Mouse (Mus musculus): Measurements from ENCODE around the gene Tmem269.

Gene Tmem269

DNA sequence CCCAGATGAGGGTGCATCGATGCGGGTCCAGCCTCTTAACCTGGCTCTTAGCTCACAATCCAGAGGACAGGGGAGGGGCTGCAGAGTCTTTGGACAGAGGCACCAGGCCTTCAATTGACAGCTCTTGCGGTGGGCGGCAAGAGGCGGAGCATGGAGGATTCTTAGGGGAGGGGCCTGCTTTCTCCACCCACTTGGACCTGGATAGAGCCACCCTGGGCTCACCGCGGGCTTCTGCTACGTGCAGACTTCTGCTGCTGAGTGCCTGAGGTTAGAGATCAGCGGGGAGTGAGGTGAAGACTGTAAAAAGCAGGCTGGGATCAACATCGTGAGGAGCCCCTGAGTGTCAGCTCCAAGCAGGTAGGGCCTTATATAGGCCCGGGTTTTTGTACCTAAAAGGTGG lies at the start of gene Tmem269:
Tmem269 (minus strand) TSS at position 49 of the 400 bp plus-strand sequence.
- in situ Hi-C loops (cut with MboI, MseI): no loop called here

GRCm38 (mm10) chr4:119266606-119267005 lies 48.6 kb upstream of the Tmem269 start:
- in situ Hi-C loops (cut with MboI, MseI): no loop called here

DNA sequence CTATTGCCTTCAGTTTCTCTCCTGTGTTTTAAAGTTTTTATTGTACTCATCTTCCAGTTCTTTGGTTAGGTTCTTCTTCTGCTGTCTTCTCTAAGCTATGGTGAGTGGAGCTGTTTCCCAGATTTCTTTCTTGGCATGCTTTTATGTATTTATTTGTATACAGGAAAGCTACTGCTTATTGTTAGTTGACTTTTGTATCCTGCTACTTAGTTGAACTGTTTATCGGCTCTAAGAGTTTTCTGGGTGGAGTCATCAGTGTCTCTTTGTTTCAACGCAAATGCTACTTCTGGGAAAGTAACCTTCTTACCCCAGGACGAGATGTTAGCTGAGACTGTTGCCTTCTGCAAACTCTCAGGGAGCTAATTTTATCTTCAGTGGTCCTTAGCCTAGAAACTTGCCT lies 45.4 kb upstream of the Tmem269 start:
- in situ Hi-C loops (cut with MboI, MseI): no loop called here

DNA sequence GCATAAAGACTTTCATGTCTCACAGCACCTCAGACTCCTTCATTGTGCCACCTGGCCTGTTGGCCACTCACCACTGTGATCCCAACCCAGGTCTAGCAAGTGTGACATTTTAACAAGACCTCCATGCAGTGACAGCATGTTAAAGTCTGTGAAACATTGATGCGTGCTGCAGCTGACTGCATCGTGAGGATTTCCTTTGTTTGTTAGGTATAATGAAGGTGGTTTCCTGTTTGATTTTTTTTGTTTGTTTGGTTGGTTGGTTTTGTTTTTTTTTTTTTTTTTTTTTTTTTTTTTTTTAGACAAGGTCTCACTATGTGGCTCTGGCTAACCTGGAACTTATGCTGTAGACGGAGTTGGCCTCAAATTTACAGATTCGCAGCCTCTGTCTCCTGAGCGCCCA lies 44.5 kb upstream of the Tmem269 start:
- in situ Hi-C loops (cut with MboI, MseI): no loop called here

DNA sequence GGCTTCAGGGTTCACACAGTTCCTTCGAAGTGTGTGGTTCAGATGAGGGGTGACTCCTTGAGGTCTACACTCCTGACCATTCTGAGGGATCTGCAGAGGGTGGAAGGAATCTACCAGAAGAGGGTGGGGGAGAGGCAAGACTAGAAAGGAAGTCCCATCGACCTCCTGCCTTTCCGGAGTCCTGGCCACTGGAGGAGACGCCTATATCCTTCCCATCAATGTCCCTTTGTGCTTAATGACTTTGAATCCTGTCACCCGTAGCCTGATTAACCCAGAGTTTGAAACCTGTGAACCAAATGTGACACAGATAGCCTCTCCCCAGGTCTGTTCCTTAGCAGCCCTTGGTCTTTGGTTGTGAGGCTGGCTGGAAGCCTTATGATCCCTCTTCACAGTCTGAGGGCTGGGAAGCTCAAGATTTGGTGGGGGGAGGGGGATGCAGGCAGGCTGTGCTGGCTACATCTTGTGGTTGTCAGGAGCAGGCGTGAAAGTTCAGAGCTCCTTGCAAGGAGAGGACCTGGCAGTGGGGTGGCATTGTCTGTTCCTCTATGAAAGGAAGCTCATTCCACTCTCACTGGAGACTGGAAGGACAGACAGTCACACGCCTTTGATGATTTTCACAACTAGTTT lies 43.2 kb upstream of the Tmem269 start:
- in situ Hi-C loops (cut with MboI, MseI): no loop called here

DNA sequence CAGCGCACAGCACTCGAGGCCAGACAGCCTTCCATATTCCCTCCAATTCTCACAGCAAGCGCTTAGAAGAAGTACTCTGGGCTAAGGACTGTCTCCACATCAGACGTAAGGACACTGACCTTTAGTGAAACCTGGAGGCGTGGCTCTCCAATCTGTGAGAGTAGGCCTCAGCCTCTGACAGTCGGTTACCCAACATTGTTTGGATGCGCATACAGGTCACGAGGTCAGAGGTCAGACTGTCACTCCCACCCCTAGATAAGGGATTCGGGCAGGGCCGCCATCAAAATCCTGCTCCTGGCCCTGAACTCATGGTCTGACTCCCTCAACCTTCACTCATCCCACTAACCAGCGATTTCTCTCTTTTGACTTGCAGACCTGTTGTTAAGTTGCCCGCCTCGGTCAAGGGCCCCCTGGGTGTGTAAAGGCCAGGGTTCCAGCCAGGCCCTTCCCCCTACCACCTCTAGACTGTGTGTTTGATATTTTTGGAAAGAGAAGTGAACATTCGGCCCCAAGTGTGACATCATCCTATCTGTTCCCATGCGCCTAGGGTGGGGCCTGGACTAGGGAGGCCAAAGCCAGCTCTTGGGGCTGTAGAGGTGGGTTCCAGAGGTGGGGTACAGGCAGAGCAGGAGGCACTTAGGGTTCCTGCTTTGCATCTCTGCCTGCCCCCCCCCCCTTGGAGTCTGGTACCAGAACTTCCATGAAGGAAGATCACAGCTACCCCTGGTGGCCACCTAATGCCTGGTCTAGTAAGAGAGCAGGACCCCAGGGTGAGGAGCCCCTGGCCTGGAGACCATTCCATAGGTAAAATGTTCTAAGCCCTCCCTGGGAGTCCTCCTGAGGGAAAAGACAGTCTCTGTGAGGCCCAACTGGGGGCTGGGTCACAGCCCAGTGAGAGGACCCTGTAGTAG lies 41.6 kb upstream of the Tmem269 start:
- in situ Hi-C loops (cut with MboI, MseI): no loop called here

DNA sequence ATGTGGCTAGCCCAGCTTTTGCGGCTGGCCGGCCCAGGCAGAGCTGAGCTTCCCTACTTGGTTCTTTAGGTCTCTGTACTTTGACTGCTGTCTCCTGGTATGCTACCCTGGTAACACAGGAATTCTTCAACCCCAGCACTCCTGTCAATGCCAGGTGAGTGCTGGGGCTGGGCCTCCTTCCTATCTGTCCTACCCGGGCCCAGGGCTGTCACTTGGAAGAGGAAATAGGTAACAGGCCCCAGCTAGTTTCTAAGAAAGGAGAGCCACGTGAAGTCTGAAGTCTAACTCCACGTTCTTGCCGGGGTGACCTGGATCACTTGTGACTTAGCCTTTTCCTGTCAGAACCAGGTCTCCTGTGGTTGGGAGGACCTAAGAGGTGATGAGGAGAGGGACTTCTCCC lies 39.1 kb upstream of the Tmem269 start:
- in situ Hi-C loops (cut with MboI, MseI): no loop called here

GRCm38 (mm10) chr4:119255351-119255750 lies 37.3 kb upstream of the Tmem269 start, which contains the start of gene Cldn19:
Gene Cldn19, plus strand, starts transcription at chr4:119255414.
- in situ Hi-C loops (cut with MboI, MseI): no loop called here

DNA sequence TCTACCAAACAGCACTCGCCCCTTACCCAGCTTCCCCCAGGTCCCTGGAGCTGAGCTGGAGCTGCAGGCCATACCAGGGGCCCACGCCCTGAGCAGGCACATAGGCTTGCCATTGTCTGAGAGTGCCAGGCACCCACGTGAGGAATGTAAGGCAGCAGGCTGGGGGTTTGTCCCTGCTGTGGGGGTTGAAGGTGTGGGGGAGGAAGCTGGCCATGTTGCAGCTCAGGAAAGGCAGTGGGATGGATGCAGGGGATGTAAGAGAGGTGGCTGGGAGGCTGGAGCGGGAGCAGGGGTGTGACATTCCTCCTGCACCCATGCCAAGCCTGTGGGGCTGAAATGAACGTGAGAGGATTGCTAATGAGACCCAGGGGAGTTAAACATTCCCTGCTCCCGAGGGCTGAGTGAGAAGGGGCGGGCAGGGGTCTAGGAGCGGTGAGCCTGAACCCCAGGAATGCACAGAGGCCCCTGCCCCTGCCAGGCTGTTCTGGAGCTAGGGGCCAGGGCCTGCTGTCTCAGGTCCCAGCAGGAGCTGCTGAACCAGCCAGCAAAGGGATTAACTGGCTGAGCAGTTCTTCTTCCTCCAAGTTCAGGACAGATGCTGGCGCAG lies 36.1 kb upstream of the Tmem269 start:
- in situ Hi-C loops (cut with MboI, MseI): no loop called here

GRCm38 (mm10) chr4:119252025-119252808 lies 34.2 kb upstream of the Tmem269 start:
- in situ Hi-C loops (cut with MboI, MseI): no loop called here

DNA sequence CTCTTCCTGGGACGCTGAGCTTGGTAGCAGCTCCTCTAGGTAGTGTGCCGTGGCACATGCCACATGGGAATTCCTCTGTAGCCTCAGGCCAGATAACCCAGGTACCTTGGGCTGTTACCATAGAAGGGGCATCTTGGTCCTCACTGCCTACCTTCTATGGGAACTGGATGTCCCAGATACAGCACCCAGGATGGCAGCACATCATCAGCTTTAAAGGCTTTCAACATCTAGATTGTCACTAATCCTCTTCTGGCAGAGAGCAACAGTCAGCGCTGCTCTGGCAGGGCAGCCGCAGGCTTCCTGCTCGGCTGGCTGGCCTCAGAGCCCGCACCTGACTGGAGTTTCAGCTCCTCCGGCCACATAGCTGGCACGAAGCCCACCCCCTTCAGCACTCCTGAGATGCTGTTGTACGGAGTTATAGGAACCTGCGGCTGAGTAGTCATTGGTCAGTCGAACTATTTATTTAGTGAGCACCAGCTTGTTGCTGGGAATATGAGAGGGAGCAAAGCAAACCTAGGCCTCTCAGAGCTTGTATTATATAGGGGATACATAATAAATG lies 30.5 kb upstream of the Tmem269 start:
- in situ Hi-C loops (cut with MboI, MseI): loop anchor here (5.0 kb wide), 1 partner anchor 89 kb away; no protein-coding TSS in a partner anchor

- in situ Hi-C loops (cut with MboI, MseI): loop anchor here (5.0 kb wide), 1 partner anchor 90 kb away; no protein-coding TSS in a partner anchor
These were observed 29.6 kb upstream of the Tmem269 start for GRCm38 (mm10) chr4:119247462-119248235.

- in situ Hi-C loops (cut with MboI, MseI): loop anchor here (5.0 kb wide), 1 partner anchor 91 kb away; no protein-coding TSS in a partner anchor
These were observed 28.7 kb upstream of the Tmem269 start for GRCm38 (mm10) chr4:119246688-119247225.

DNA sequence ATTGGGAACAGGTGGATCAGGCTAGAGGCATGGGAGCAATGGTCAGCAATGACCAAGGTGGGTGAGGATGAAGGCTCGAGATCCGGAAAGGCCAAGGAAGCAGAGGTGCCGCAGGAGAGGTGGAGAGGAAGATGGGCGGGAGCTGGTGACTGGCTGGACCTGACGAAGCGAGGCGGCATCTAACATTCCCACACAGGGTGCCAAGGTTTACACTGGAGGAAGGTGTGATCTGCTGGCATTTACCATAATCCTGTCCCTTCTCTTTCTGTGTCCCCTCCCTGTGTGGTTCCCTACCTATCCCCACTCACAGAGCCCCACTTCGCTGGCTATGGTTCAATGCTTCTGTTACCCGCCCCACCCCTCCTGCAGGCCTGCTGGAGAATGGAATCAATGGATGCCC lies 27.9 kb upstream of the Tmem269 start:
- in situ Hi-C loops (cut with MboI, MseI): loop anchor here (5.0 kb wide), 1 partner anchor 91 kb away; no protein-coding TSS in a partner anchor

- in situ Hi-C loops (cut with MboI, MseI): loop anchor here (5.0 kb wide), 1 partner anchor 92 kb away; no protein-coding TSS in a partner anchor
These were observed 27.5 kb upstream of the Tmem269 start for GRCm38 (mm10) chr4:119245556-119245955.

DNA sequence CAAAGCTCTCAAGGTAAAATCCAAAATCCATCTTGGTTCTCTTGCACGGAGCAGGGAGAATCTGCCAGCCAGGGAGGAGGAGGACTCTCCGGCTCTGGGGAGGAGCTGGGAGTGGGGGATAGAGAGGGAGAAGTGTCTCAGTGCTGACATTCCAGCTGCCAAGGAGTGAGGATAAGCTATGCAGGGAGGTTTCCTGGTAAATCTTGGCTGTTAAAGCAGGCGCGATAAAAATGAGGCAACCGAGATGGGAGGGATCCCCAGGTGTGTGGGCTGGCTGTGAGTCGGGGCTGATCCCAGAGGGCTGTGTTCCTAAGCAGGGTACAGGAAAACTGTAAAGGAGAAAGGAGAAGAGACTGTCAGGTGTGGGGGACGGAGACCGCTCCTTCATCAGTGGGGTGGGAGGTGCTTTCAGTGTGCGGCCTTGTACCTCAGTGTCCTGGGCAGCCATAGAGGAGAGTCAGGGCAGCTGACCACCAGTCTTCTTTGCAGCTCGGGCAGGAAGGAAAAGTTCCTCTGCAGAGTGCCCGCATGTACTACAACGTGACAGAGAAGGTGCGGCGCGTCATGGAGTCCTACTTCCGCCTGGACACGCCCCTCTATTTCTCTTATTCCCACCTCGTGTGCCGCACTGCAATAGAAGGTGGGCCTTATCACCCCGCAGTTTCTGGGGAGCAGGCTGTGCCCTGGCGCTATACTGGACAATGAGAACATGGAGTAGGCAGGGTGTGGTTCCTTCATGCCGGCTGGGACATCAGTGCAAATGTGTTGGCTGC lies 26.6 kb upstream of the Tmem269 start:
- in situ Hi-C loops (cut with MboI, MseI): loop anchor here (5.0 kb wide), 1 partner anchor 93 kb away; no protein-coding TSS in a partner anchor

- in situ Hi-C loops (cut with MboI, MseI): no loop called here
These were observed 24.6 kb upstream of the Tmem269 start for GRCm38 (mm10) chr4:119242571-119242970.

DNA sequence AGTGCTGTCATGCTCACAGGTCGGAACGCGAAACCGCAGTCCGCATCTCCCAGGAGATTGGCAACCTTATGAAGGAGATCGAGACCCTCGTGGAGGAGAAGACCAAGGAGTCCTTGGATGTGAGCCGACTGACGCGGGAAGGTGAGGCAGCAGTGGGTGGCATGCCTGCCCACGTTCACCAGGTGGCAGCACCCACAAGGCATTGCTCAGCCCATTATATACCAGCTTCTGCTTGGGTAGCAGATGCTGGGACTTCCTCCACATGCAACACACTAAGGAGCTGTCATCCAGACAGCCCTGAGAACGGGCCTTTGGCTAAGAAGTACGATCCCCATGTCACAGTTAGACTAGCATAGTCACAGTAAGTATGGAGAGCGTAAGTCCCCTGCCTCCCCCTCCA lies 23.6 kb upstream of the Tmem269 start:
- in situ Hi-C loops (cut with MboI, MseI): no loop called here

DNA sequence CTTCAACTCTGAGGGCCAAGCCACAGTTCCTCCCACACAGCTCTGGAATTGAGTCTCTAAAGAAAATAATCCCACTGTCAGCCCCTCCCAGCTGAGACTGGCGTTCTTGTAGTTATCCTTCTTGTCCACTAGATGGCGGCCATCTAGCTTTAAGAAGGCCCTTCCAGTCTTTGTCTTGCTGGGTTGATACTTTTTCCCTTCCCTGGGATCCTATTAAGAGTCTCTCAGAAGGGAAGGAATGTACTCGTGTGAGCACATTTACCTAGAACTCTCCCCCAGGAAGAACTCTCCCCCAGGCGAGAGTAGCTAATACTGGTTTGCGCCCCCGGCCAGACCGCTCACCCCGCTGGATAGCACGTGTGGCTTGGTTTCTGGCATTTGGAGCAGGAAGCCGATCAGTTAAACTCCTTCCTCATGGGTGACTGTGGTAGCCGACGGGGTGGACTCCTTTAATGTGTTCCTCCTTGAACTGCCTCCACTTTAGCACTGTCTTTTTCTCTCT lies 21.2 kb upstream of the Tmem269 start:
- in situ Hi-C loops (cut with MboI, MseI): no loop called here

All from regulatory T cell (primary cell).